Mouse (Mus musculus) olfactory bulb, adult 2 months (tissue): Measurements from ENCODE around the gene Mab21l1. TPM values are rescaled to one million over a fixed set of nuclear protein-coding genes. Genes with fewer than 3 reads are reported as not detected.

Experiments used
- H3K27ac ChIP-seq: fragments of 200-500 bp; 2 replicates; pipeline ENCODE4 v1.5.1; 2012; ENCODE audit warnings: low read depth, low read length; ENCODE audit not compliant: insufficient read depth
- H3K4me1 ChIP-seq: fragments of 200-500 bp; 2 replicates; pipeline ENCODE4 v1.6.1; 2012; ENCODE audit warnings: low read length; ENCODE audit not compliant: control insufficient read depth, insufficient read depth
- H3K4me3 ChIP-seq: fragments of 200-500 bp; 2 replicates; pipeline ENCODE4 v1.5.1; 2012; ENCODE audit warnings: mild to moderate bottlenecking, low read depth, low read length, moderate library complexity; ENCODE audit not compliant: insufficient read depth
- CTCF ChIP-seq: fragments of 200-500 bp; IDR thresholded peaks from 2 replicates; pipeline ENCODE4 v1.5.1; 2012; ENCODE audit warnings: low read depth, mild to moderate bottlenecking, low read length, moderate library complexity; ENCODE audit not compliant: insufficient read depth
- POLR2A ChIP-seq: fragments of 200-500 bp; IDR thresholded peaks from 2 replicates; pipeline ENCODE4 v1.6.1; 2012; ENCODE audit warnings: mild to moderate bottlenecking, low read depth, low read length, moderate library complexity; ENCODE audit not compliant: insufficient read depth
- WGBS: fragments of 180-500 bp; shearing (Covaris S2); methylation state at CpG from one replicate; pipeline ENCODE4 v1.1.7; 2018; 5-methylcytosine and 5-hydroxymethylcytosine counted together
- polyA plus RNA-seq: library from polyadenylated mRNA; stranded (reverse); fragments of >200 nt; gene quantifications from 2 replicates; pipeline ENCODE4 v1.2.4, GENCODE M21; 2012; ENCODE audit warnings: low replicate concordance; ENCODE audit not compliant: missing spikeins, insufficient read depth, insufficient read length

Gene Mab21l1
- polyA plus RNA-seq, 1 experiment, result not detected

DNA sequence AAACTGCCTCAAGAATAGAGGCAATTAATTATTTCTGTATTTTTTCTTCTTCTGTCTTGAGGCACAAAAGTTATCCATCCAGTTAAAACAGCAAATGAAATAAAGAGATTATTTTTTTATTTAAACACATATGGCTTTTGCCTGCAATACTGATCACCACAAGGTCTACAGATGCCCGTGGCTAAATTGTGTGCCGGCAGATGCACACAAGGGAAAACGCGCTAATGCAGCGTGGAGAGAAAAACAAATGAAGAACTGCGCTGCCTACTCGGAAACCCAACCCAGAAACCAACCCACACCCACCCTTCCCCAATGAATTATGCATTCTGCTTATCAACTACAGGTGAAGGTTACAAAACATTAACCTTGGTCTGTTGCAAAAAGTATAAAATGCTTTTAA lies 7.1 kb upstream of the Mab21l1 start:
- 79% methylated on average over 7 of the region's 7 CpGs for WGBS
- no peak overlapping the region for H3K4me3 ChIP-seq
- H3K27ac ChIP-seq, result no peak overlapping the region

DNA sequence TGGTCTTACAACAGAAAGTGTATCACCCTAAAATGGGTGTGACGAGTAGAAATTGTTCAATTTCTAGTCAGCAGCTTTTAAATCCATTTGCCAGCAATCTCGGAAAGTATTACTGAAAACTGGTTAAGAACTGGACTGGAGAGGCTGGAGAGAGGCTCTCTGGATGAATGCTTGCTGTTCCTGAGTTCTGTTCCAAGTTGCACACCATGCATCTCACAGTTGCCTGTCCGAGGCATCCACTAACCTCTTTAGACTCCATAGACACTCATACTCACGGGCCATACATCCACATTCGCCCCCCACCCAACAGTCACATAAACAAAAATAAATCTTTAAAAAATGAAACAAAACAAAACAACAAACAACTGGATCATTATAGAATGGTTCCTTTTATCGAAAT lies 6.6 kb upstream of the Mab21l1 start:
- no peak overlapping the region for H3K27ac ChIP-seq
- TF ChIP-seq CTCF (no peak), POLR2A (no peak)

More for the DNA sequence above, 7.1 kb upstream of the Mab21l1 start:
- H3K4me1 ChIP-seq, result peaks cover 5% of the 10 kb centered on the region
- TF ChIP-seq POLR2A (no peak), CTCF (no peak)

DNA sequence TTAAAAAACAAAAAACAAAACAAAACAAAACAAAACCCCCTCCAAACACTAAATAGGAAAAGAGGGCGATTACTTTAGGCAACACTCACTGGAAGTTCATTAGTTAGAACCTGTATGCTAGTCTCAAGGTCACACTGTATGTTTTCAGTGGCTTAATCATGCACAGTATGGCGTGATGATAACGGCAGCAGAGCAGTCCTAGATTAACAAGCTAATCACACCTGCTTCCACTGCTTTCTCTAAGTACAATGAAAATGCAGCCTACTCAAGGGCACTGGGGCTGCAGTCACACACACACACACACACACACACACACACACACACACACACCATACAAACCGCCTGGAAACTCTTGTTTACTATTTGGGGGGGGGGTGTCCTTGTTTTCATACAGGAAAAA lies 4.8 kb upstream of the Mab21l1 start:
- peaks cover 10% of the 10 kb centered on the region for H3K4me1 ChIP-seq
- WGBS, result 80% methylated on average over 4 of the region's 4 CpGs
- no peak overlapping the region for H3K27ac ChIP-seq
- no peak for TF ChIP-seq POLR2A
- TF ChIP-seq CTCF, result no peak
- H3K4me3 ChIP-seq, result no peak overlapping the region

More for the DNA sequence above, 6.6 kb upstream of the Mab21l1 start:
- Histone ChIP-seq H3K4me3 (no peak overlapping the region), H3K4me1 (peaks cover 10% of the 10 kb centered on the region)
- 93% methylated on average over 6 of the region's 6 CpGs for WGBS

DNA sequence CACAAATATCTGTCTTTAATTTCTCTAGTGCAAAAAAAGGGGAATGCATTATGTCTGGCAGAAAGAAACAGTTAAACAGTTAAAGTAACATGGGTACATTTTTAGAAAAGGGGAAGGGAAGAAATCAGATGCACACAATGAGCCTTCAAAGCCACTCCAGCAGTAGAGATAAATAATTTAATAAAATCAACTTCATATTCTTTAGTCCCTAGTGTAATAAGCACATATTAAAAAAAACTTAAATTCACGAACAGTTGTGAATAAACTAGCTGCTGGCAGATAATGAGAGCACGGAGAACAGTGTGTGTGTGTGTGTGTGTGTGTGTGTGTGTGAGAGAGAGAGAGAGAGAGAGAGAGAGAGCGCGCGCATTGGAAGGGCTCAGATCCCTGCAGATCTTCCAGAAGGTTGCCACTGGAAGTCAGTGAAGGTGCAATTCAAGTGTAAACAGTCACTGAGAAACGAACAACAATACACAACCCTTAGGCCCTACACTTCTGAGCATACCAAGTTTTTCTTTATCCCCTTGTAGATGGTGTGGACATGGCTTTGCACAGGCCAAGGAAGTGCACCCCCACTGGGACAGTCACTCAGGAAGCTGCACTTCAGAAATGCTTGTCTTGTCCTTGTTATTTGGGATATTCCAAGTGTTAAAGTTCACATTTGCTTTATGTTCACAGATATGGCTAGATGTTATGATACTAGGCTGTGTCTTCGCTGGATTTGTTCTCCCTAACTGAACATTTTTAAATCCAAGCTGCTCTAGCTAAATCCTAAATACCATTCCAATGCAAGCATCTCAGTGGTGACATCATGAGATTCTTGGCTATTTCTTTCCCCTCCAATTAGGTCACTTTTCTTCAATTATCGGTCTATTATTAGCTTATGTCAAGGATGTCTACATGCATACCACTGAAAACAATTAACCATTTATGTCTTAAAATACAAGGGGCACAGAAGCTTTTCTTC lies 3.3 kb upstream of the Mab21l1 start:
- TF ChIP-seq POLR2A (no peak), CTCF (no peak)
- Histone ChIP-seq H3K27ac (no peak overlapping the region), H3K4me3 (no peak overlapping the region), H3K4me1 (peaks cover 10% of the 10 kb centered on the region)
- WGBS, result 86% methylated on average over 8 of the region's 8 CpGs

DNA sequence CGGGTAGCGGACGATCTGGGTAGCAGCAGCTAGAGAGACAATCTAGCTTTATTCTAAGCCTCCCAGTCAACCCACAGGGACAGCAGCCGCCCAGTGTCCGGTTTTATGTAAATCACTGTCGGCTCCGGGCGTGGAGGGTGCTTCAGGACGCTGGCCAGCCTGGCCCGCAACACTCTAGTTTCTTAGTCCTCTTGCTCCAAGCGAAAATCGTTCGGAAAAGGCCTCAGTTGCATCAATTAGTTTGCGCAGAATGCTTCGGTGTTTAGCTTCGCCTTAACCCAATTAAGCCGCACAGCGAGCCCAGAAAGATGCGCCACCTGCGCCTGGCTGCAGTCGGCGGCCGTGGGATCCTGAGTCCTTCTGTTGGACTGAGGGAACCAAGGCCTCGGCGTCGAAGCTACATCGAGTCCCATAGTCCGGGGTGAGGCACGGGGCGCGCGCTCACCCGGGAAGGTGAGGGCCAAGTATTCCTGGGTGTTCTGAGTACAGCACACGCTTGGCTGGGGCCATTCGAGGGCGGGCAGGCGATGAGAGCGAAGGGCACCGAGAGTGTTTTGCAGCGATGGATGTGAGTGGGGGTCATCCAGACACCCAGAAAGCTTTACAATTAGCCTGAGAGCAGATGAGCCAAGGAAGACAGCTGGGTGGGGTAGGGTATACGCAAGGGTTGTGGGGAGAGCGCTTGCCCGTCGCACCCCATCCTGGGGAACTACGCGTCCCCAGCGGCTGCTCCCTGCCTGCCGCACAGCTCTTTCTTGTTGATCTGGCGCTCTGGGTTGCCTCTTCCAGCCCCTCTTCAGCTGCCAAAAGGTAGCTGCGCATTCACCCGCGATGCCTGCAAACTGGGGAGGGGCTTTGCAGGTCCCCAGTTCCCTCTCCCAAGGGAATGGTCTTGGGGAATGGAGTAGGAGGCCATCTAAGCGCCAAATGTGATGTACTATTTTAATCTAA lies 1.9 kb upstream of the Mab21l1 start:
- Histone ChIP-seq H3K27ac (no peak overlapping the region), H3K4me3 (no peak overlapping the region), H3K4me1 (peaks cover 10% of the 10 kb centered on the region)
- WGBS, result 59% methylated on average over 53 of the region's 53 CpGs
- TF ChIP-seq CTCF (no peak), POLR2A (no peak)

DNA sequence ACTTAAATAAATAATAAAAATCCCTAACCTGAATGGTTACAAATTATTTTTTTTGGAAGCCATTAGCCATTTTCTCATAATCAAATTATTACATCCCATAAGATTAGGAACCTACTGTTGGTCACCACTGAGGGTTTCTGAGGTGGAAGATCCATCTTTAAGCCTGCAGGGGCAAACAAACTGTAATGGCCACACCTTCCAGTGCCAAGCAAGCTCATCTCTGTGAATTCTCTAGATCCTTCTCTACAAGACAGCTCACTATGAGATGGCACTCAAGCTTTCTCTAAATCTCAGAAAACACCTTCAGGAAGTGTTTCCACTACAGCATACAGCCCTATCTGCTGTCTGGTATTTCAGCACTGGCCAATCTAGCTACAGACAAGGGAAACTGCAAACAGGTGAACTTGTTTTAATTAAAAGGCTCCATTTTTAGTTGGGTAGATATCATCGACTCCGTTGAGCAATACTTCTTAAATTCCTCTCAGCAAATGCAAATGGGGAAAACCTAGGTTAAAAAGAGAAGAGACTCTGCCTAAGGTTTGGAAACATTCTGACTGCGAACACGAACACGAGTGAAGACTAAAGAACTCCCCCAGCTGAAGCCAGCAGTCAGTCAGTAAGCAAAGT lies 768 bp upstream of the Mab21l1 start:
- Histone ChIP-seq H3K4me3 (no peak overlapping the region), H3K4me1 (peaks cover 10% of the 10 kb centered on the region), H3K27ac (no peak overlapping the region)
- 92% methylated on average over 5 of the region's 5 CpGs for WGBS
- no peak for TF ChIP-seq POLR2A
- no peak for TF ChIP-seq CTCF

DNA sequence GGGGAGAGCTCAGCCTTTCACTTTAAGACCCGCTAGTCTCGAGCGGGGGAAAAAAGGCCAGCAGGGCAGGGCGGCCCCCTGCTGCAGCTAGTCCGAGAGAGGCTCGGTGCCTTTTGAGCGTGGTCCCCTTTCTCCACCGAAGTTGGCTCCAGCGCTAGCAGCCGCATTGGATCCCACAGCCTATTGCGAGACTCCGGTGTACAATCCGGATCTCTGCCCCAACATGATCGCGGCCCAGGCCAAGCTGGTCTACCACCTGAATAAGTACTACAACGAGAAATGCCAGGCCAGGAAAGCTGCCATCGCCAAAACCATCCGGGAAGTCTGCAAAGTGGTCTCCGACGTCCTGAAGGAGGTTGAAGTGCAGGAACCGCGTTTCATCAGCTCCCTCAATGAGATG lies 461 bp downstream of the Mab21l1 start:
- Histone ChIP-seq H3K4me1 (peaks cover 13% of the 10 kb centered on the region), H3K4me3 (no peak overlapping the region), H3K27ac (no peak overlapping the region)
- no peak for TF ChIP-seq CTCF
- TF ChIP-seq POLR2A, result no peak
- WGBS, result 67% methylated on average over 22 of the region's 22 CpGs

DNA sequence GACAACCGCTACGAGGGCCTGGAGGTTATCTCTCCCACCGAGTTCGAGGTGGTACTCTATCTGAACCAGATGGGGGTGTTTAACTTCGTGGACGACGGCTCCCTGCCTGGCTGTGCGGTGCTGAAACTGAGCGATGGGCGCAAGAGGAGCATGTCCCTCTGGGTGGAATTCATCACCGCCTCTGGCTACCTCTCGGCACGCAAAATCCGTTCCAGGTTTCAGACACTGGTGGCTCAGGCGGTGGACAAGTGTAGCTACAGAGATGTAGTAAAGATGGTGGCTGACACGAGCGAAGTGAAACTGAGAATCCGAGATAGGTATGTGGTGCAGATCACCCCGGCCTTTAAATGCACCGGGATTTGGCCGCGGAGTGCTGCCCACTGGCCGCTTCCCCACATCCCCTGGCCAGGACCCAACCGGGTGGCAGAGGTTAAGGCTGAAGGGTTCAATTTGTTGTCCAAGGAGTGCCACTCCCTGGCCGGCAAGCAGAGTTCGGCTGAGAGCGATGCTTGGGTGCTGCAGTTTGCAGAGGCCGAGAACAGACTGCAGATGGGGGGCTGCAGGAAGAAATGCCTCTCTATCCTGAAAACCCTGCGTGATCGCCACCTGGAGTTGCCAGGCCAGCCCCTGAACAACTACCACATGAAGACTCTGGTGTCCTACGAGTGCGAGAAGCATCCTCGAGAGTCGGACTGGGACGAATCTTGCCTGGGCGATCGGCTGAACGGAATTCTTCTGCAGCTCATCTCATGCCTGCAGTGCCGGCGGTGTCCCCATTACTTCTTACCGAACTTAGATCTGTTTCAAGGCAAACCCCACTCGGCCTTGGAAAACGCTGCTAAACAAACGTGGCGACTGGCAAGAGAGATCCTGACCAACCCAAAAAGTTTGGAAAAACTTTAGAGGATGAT lies 1.1 kb downstream of the Mab21l1 start:
- peaks cover 13% of the 10 kb centered on the region for H3K4me1 ChIP-seq
- TF ChIP-seq POLR2A, result no peak
- no peak for TF ChIP-seq CTCF
- 82% methylated on average over 45 of the region's 45 CpGs for WGBS
- H3K4me3 ChIP-seq, result no peak overlapping the region
- H3K27ac ChIP-seq, result no peak overlapping the region
